Mouse (Mus musculus): ENCODE results near the gene Selenon.

The Selenon gene

GRCm38 (mm10) chr4:134577281-134577680, 25.3 kb upstream of the Selenon start:
- no peak for DNase-seq (ENCODE audit: low spot score)

GRCm38 (mm10) chr4:134575486-134575885, 23.5 kb upstream of the Selenon start:
- no peak for DNase-seq (ENCODE audit: low spot score)

- DNase-seq (ENCODE audit: low spot score), result no peak
Measured at GRCm38 (mm10) chr4:134572449-134573300, 20.7 kb upstream of the Selenon start.

DNA sequence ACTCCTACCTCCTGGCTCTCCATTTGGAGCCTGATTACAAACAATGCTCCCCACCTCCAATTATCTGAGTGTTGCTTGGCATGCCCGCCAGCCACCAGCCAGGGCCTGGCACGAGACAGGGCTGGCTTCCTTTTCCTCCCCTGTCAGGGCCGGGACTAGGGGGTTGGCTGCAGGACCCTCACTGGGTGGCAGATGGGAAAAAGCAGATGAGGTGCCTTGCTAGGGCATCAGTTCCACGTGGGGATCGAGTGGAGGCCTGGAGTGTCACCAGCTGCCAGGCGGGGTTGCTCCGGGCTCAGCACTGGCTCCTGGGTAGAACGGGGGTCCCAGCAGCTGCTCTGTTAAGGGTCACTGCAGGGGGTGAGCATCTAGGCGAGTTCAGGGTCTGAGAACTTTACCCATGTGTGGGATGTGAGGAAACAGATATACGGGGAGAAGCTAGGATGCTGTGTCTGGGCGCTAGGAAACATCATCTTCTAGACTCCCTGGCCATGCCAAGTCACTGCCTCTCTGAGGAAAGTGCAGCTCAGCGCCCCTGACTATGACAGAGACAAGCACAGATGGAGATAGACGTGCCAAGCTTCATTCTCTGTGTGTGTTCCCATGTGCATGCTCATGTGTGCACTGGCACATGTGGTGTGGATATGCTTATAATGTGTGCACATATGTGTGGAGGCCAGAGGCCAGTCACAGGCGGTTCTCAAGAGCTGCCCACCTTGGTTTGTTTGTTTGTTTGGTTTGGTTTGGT, 18.9 kb upstream of the Selenon start:
- no peak for DNase-seq (ENCODE audit: low spot score)

DNA sequence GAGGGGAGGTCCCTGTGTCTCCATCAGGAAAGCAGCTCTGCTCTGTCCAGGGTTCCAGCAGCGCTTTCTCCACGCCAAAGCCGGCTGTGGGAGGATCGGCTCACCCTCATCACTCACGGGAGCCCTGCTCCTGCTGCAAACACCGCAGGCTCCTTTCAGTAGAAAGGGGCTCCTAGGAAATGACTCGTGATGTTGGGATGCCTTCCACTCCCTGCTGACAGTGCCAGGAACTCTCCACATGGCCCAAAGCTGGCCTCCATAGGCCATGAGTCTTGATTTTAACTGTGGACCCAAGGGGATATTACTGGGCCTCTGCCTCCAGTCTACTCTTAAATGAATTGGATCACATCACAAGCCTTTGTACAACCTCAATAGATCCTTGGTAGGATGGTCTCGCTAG, 17.9 kb upstream of the Selenon start:
- DNase-seq (ENCODE audit: low spot score), result no peak

- DNase-seq (ENCODE audit: low spot score), result no peak
Measured at GRCm38 (mm10) chr4:134569205-134569604, 17.2 kb upstream of the Selenon start.

GRCm38 (mm10) chr4:134567377-134568226, 15.6 kb upstream of the Selenon start:
- DNase-seq (ENCODE audit: low spot score), result no peak

DNA sequence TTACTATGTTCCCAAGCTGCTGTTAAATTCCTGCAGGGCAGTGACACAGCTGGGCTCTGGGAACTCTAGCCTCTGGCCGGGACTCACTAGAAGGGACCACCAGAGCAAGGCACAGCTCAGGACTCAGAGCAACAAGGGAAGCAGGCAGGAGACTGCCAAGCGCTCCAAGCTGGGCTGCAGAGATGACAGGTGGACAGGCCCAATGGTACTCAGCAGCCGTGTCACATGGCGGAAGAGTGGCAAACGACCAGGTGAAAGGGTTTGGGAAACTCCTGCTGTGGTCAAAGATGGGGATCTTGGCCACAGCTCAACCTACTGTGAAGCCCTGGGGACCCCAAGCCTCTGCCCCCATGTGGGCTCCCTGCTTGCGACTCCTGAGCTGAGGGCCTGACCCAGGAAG, 12.1 kb upstream of the Selenon start:
- no peak for DNase-seq (ENCODE audit: low spot score)

- no peak for DNase-seq (ENCODE audit: low spot score)
Measured at GRCm38 (mm10) chr4:134563624-134564023, 11.7 kb upstream of the Selenon start.

DNA sequence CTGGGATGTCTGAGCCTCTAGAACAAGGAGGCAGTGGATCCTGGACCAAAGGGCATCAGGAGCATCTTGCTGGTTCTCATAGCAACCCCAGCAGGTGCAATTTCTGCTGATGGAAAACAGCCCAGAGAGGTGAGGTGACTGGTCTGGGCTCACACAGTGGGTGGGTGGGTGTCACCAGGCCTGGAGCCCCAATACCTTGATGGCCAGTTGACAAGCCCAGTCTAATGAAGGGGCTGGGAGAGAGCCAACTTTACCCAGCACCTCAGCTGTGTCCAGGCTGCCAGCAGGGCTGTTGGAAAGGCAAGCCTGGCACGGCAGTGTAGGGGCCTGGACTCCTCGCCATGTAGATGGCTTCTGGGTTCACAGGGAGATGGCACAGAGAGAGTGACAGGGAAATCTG, 10.0 kb upstream of the Selenon start:
- DNase-seq (ENCODE audit: low spot score), result no peak

- DNase-seq (ENCODE audit: low spot score), result no peak
Measured at GRCm38 (mm10) chr4:134560699-134561098, 8.7 kb upstream of the Selenon start.

DNA sequence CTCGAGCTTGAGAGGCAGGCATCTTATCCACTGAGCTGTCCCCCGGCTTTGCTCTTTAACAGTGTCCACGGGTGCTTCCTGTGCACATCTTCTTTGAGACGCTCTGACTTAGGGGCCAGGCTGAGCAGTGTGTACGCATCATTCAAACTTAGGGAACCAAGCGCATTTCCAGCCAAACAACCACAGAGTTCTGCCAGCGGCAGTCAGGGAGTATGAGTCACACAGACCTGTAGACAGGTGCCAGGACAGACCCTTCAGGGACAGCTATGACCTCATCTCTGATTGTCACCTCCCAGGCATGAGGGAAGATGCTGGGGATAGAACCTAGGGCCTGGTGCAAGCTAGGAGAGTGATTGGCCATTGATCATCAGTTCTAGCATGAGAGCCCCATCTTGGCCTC, 7.2 kb upstream of the Selenon start:
- no peak for DNase-seq (ENCODE audit: low spot score)

DNA sequence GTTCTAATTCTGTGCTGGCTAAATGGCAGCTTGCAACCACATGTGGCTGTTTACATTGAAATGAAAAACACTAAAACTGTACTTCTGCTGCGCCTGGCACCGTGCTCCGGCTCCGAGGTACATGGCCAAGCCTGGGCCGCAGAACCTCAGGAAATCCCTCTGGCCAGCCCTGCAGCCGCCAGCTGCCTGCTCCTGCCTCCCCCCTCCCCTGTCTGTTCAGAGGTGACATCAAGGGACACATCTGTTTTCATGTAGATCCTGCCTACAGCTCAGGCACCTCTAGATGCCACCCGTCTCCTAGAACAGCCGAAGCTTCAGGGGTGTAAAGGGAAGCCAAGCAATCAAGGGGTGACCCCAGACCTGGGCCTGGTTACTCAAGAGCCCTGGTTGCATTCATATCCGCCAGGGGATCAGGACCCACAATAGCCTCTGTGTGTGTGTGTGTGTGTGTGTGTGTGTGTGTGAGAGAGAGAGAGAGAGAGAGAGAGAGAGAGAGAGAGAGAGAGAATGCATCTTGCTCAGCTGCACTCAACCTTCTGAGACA, 6.7 kb upstream of the Selenon start:
- no peak for DNase-seq (ENCODE audit: low spot score)

DNA sequence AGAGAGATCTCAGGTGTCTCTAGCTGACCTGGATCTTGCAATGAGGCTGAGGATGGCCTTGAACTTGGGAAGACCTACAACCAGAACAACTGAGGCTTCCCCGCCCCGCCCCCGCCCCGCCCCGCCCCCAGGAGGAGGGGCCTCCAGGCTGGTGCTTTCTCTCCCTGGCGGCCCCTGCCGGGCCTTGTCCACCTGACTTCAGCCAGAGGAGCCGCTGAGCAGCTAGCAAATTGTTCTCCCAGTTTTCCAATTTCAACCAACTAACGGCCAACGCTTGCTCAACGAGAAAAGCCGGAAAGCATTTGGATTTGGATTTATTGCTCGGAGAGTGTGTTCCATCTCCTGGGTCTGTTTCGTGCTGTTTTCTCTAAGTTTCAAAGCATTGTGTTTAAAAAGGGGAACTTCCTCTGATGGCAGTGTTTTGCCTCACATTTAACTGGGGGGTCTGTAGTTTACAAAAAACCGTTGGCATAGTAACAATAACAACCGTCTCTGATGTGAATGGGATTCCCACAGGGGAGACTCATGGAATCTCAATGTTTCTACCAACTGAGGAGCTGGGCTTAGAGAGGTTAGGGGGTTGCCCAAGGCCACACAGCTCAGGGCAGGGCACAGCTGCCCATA, 5.8 kb upstream of the Selenon start:
- no peak for DNase-seq (ENCODE audit: low spot score)

GRCm38 (mm10) chr4:134555956-134556580, 4.1 kb upstream of the Selenon start:
- DNase-seq (ENCODE audit: low spot score), result no peak

- no peak for DNase-seq (ENCODE audit: low spot score)
Measured at GRCm38 (mm10) chr4:134553631-134554030, 1.7 kb upstream of the Selenon start.

DNA sequence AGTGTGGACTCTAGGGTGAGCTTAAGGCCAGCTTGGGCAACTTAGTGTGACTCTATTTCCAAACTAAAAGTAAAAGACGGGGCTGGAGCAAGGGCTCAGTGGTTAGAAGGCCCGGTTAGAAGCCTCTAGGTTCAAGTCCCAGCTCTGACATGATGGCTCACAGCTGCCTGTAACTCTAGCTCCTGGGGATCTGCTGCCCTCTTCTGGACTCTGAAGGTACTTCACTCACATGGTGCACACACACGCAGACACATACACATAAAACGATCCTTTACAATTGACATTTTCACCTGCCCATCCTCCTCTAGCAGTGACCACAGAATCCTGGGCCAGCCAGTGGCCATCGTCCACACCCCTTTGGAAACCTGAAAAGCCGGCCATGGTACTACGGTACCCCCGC, 2.1 kb downstream of the Selenon start:
- no peak for DNase-seq (ENCODE audit: low spot score)

- DNase-seq (ENCODE audit: low spot score), result no peak
Measured at GRCm38 (mm10) chr4:134548169-134548938, 3.6 kb downstream of the Selenon start.

DNA sequence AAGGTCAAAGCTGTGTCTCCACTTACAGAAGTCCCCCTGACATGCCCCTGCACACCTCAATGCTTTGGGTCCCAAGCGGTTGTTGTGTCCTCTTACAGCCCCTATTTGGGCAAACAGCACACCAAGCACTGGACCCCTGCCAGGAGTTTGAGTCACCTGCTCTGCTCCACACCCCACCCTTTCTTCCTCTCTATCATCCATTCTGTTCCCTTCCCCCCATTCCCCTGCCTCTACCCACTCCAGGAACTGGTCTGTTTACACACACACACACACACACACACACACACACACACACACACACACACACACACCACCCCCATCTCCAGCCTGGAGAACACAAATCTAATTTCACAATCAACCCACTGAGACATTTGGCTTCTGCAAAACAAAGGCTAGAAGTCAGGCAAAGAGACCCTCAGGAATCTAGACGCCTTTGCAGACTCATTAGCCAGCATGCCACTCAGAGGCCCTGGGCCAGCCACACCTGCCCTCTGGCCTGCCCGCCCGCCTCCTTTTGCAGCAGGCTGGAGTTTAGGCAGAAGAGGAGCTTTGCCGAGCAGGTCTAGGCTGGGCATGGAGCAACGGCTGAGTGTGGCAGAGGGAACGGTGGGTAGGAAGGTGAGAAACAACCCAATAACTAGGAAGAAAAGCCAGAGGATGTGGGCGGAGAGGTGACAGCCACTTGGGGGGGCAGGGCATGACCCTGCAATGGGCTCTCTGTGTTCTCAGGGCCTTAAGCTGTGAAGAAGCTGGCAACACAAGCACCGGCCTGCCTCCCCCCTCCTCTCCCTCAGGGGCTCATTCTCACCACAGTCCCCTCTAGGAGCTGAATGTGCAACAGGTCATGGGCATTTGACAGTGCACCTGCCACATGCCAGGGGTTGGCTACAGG, 4.9 kb downstream of the Selenon start:
- no peak for DNase-seq (ENCODE audit: low spot score)
